Mouse (Mus musculus): ENCODE data around the gene Atxn7l1. TPM values are rescaled to one million over a fixed set of nuclear protein-coding genes. Genes with fewer than 3 reads are reported as not detected.

The Atxn7l1 gene
- polyA plus RNA-seq, 1 experiment: not detected

DNA sequence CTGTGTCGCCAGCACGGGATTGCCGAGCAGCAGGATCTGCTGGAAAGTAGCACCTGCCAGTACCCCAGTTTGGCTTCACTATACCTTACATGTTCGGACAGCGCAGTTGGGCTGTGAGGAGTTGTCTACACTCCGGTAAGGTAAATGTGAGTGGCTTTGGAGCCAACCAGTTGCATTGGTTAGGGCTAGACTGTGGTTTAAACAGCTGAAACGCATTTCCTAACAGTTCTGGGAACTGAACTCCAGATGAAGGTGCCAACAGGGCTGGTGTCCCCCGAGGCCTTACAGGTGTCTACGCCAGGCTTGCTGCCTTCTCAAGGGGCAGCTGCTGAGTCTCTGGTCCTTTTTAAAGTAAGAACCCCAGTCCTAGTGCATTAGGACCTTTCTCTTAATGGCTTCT, 157.6 kb downstream of the Atxn7l1 start:
- TF ChIP-seq CTCF (IDR thresholded peaks at IDR 0.05; ENCODE audit: insufficient read depth, low read depth, low read length) (no peak), POLR2A (IDR thresholded peaks at IDR 0.05; ENCODE audit: insufficient read depth, low read depth, low read length) (no peak)
- WGBS: 95% methylated on average over 9 of the region's 9 CpGs
- no peak overlapping the region for H3K27ac ChIP-seq (ENCODE audit: insufficient read depth, low read depth, low read length)
- no peaks in the 10 kb centered on the region; the same call in none of the 2 replicates for H3K4me1 ChIP-seq (ENCODE audit: control insufficient read depth, insufficient read depth, low read length)
- no peak overlapping the region for H3K4me3 ChIP-seq (ENCODE audit: insufficient read depth, low read depth, low read length)

DNA sequence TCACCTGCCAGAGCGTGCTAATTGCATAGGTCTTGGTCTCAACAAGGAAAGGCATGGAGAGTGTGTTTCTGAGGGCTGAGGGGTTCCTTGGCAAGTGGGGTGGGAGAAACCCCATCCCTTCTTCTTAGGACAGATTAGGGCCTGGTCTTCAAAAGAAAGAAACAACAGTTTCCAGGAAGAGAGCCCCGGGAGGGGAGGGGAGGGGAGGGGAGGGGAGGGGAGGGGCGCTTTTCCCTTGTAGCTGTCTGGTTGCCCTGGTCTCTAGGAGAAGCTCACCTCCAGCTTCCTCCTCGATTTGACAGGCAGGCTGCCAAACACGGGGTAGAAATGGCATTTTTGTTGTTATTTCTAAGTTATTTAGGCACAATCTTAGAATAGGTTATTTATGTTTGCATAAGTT, 159.0 kb downstream of the Atxn7l1 start:
- WGBS: 67% methylated on average over 4 of the region's 5 CpGs
- no peak overlapping the region for H3K4me3 ChIP-seq (ENCODE audit: insufficient read depth, low read depth, low read length)
- peaks cover under 1% of the 10 kb centered on the region for H3K4me1 ChIP-seq (ENCODE audit: control insufficient read depth, insufficient read depth, low read length)
- no peak overlapping the region for H3K27ac ChIP-seq (ENCODE audit: insufficient read depth, low read depth, low read length)
- TF ChIP-seq POLR2A (IDR thresholded peaks at IDR 0.05; ENCODE audit: insufficient read depth, low read depth, low read length): no peak
- TF ChIP-seq CTCF (IDR thresholded peaks at IDR 0.05; ENCODE audit: insufficient read depth, low read depth, low read length): no peak

DNA sequence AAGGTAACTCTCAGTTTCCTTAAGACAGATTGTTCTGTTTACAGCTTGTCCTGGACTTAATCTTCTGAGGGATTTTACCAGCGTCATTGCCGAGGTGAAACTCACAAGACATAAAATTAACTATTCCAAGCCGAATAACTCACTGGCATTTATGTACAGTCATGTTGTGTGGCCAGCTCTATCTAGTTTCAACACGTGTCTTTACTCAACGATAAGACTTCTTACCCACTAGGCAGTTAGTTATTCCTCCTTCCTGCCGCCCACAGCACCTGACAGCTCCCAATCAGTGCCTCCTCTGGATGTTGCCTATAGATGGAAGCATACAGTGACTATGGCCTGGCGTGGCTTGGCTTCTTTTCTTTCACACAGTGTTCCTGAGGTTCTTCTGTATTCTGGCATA, 161.2 kb downstream of the Atxn7l1 start:
- 92% methylated on average over 7 of the region's 7 CpGs for WGBS
- H3K4me1 ChIP-seq (ENCODE audit: control insufficient read depth, insufficient read depth, low read length): peaks cover 5% of the 10 kb centered on the region; the same call in 1 of the 2 replicates
- H3K4me3 ChIP-seq (ENCODE audit: insufficient read depth, low read depth, low read length): no peak overlapping the region
- H3K27ac ChIP-seq (ENCODE audit: insufficient read depth, low read depth, low read length): no peak overlapping the region
- no peak for TF ChIP-seq CTCF (IDR thresholded peaks at IDR 0.05; ENCODE audit: insufficient read depth, low read depth, low read length)
- no peak for TF ChIP-seq POLR2A (IDR thresholded peaks at IDR 0.05; ENCODE audit: insufficient read depth, low read depth, low read length)

DNA sequence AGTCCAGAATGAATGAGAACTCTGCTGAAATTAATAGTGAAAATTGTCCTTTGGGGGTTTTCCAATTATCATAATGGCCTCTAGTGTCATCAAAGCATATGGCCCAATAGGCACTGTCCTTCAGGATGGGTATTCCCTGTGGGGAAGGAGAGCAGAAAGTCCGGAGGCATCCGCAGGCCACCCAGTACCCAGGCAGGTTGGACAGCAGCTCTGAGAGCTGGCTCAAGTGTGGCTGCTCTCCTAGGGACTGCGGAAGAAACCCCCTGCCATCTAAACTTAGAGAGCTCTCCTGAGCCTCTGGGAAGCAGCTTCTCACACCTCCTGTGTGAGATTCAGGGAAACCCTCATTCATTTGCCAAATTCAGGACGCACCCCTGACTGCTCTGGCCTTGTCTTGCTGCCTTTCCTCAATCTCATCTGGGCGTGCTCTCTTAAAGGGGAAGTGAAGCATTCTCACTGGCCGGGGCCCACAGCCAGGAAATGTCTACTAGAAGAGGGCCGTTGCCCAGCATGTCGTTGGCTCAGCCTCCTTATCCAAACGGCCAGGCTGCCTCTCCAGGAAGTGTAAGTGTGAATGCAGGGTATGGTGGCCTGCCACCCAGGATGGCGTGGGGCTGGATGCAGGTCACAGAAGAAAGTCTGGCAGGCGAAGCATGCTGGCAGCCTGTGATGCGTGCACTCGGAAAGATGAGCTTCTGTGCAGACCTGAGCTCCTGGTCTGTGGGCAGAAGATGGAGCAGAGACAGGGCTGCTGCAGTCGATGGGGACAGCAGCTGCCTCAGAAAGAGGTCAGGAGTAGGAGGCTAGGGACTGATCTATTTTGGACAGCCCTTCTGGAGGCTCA, 166.6 kb downstream of the Atxn7l1 start:
- no peak for TF ChIP-seq POLR2A (IDR thresholded peaks at IDR 0.05; ENCODE audit: insufficient read depth, low read depth, low read length)
- TF ChIP-seq CTCF (IDR thresholded peaks at IDR 0.05; ENCODE audit: insufficient read depth, low read depth, low read length): no peak
- peaks cover 18% of the 10 kb centered on the region for H3K4me1 ChIP-seq (ENCODE audit: control insufficient read depth, insufficient read depth, low read length)
- no peak overlapping the region; the same call in 1 of the 2 replicates for H3K27ac ChIP-seq (ENCODE audit: insufficient read depth, low read depth, low read length)
- 39% methylated on average over 14 of the region's 14 CpGs for WGBS
- H3K4me3 ChIP-seq (ENCODE audit: insufficient read depth, low read depth, low read length): peak overlapping the region; percentile 14

DNA sequence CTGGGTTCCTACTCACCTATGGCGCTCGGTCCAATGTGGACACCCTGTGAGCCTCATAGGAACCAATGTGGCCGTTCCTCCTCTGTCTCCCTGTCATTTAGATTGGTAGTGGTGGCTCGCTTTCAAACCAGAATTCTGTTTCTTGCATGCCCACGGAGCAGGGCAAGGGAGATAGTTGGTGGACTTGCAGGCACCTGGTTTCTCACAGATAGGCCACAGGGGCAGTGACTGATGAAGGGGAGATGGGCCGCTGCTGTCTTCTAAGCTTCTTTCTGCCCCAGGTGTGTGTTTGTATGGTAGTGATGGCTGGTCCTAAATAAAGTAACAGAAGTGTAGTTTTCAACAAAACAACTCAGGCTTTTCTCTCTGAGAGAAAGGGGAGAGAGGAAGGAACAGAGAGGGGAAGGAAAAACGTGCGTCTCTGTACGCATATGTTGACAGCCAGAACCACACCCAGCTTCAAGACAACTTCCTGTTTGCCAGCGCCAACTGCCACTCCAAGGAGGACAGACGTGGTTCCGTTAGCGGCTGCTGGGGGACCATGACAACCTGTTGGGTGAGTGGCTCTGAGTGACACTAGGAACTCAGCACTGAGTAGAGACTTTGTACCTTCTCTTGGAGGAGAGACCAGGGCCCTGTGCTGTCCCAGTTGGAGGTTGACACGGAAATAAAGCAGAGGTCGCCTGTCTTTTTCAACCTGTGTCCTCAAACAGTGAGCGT, 167.6 kb downstream of the Atxn7l1 start:
- no peak for TF ChIP-seq POLR2A (IDR thresholded peaks at IDR 0.05; ENCODE audit: insufficient read depth, low read depth, low read length)
- WGBS: 89% methylated on average over 16 of the region's 16 CpGs
- Histone ChIP-seq H3K4me1 (ENCODE audit: control insufficient read depth, insufficient read depth, low read length) (peaks cover 21% of the 10 kb centered on the region), H3K4me3 (ENCODE audit: insufficient read depth, low read depth, low read length) (no peak overlapping the region), H3K27ac (ENCODE audit: insufficient read depth, low read depth, low read length) (no peak overlapping the region)

DNA sequence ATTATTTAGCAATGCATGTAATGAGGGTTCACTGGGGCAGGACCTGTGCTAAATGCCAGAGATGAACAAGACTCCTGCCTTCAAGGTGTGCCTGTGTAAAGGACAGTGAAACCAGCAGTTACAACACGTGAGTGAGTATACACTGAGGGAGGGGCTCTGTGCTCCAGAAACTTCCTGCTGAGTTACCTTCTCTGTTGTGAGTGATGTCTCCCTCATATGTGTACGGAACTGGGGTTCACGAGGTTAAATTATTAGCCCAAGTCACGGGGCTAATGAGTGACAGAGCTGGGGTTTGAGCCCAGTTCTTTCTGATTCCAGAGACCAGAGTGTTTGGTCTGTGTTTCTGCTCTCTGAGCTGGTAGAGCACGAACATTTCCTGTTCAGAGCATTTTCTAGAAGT, 168.3 kb downstream of the Atxn7l1 start:
- WGBS: 80% methylated on average over 5 of the region's 5 CpGs
- Histone ChIP-seq H3K4me3 (ENCODE audit: insufficient read depth, low read depth, low read length) (no peak overlapping the region), H3K4me1 (ENCODE audit: control insufficient read depth, insufficient read depth, low read length) (peaks cover 21% of the 10 kb centered on the region), H3K27ac (ENCODE audit: insufficient read depth, low read depth, low read length) (no peak overlapping the region)
- TF ChIP-seq POLR2A (IDR thresholded peaks at IDR 0.05; ENCODE audit: insufficient read depth, low read depth, low read length) (no peak), CTCF (IDR thresholded peaks at IDR 0.05; ENCODE audit: insufficient read depth, low read depth, low read length) (no peak)

DNA sequence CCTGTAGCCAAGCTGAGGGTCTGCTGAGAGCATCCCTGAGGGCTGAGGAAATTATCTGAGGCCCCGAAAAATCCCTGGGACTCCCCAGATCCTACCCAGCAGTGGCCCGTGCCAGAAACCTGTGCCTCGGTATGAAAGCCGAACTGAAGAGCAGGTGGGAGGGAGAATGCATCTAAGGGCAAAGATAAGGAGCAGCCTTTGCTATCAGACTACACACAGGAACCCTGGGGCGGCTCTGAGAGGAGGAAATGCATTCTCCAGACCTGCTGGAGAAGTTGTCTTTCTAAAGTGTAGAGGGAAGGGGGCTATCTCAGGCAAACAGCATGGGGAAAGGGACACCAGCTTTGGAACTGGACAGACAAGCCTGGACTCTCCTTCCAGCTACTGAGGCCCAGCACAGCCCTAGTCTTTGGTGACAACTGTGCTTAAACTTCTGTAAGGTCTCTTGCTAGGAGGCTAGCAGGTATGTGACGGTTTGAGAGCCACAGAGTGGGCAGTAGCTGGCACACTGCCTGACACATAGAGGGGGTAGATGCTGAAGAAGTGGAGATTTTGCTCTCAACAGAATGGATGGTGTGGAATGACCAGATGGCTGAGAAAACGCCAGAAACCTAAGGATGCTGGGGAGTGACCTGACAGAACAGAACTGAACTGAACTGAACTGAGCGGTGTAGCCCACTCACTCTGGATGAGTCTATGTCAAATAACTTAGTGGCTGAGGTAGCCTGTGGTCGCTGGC, 170.5 kb downstream of the Atxn7l1 start:
- WGBS: 91% methylated on average over 9 of the region's 9 CpGs
- no peak overlapping the region for H3K4me3 ChIP-seq (ENCODE audit: insufficient read depth, low read depth, low read length)
- peaks cover 16% of the 10 kb centered on the region for H3K4me1 ChIP-seq (ENCODE audit: control insufficient read depth, insufficient read depth, low read length)
- TF ChIP-seq CTCF (IDR thresholded peaks at IDR 0.05; ENCODE audit: insufficient read depth, low read depth, low read length): no peak
- no peak for TF ChIP-seq POLR2A (IDR thresholded peaks at IDR 0.05; ENCODE audit: insufficient read depth, low read depth, low read length)
- H3K27ac ChIP-seq (ENCODE audit: insufficient read depth, low read depth, low read length): no peak overlapping the region

DNA sequence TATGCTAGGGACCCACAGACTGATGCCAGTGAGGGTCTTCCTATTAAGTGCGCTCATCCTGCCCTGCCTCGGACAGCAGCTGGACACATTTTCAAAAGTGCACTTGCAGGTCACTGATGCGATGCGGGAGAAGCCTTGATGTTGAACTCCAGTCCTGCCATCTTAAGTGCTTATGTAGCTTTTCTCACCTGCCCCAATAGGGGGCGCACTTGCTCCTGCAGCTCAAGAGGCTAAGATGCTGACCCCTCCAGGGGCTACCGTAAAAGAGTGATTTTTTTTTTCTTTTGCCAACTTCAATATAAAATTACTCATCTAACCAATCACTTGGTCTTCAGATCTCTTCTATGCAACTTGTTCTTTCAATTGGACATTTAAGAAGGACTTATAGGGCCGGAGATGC, 175.1 kb downstream of the Atxn7l1 start:
- TF ChIP-seq CTCF (IDR thresholded peaks at IDR 0.05; ENCODE audit: insufficient read depth, low read depth, low read length): no peak
- TF ChIP-seq POLR2A (IDR thresholded peaks at IDR 0.05; ENCODE audit: insufficient read depth, low read depth, low read length): no peak
- Histone ChIP-seq H3K4me3 (ENCODE audit: insufficient read depth, low read depth, low read length) (no peak overlapping the region), H3K27ac (ENCODE audit: insufficient read depth, low read depth, low read length) (no peak overlapping the region), H3K4me1 (ENCODE audit: control insufficient read depth, insufficient read depth, low read length) (peaks cover 3% of the 10 kb centered on the region; the same call in 1 of the 2 replicates)
- 81% methylated on average over 7 of the region's 7 CpGs for WGBS

Data from olfactory bulb, adult 2 months (tissue).